Mouse (Mus musculus) heart, postnatal 0 days (tissue): Measurements from ENCODE around the gene Mul1. TPM values are rescaled to one million over a fixed set of nuclear protein-coding genes. Genes with fewer than 3 reads are reported as not detected.
A peak's percentile ranks its signal among the peaks of the same experiment; 100 is the strongest.

Source experiments
- ATAC-seq: fragments of 200-750 bp; cut with Nextera tagmentation; 2 replicates; pipeline ENCODE4 v1.8.0; 2017; ENCODE audit warnings: low read depth, moderate number of reproducible peaks, moderate library complexity; ENCODE audit not compliant: insufficient read depth
- DNase-seq: peaks from one replicate; pipeline ENCODE4 v3.0.0-alpha.2; 2016; ENCODE audit warnings: low spot score
- H3K27ac ChIP-seq: fragments of 300-500 bp; sonication (generic); 2 replicates; pipeline ENCODE4 v1.5.1; 2014; ENCODE audit warnings: low read depth, mild to moderate bottlenecking
- H3K27me3 ChIP-seq: fragments of 300-500 bp; sonication (generic); 2 replicates; pipeline ENCODE4 v1.6.1; 2014; ENCODE audit warnings: low read length, mixed read lengths; ENCODE audit not compliant: control insufficient read depth, insufficient read depth
- H3K36me3 ChIP-seq: fragments of 300-500 bp; sonication (generic); replicated peaks from 2 replicates; pipeline ENCODE4 v1.6.1; 2014; ENCODE audit warnings: low read length, mixed read lengths; ENCODE audit not compliant: control insufficient read depth, insufficient read depth
- H3K4me1 ChIP-seq: fragments of 300-500 bp; sonication (generic); 2 replicates; pipeline ENCODE4 v1.6.1; 2014; ENCODE audit warnings: antibody characterized with exemption; ENCODE audit not compliant: control insufficient read depth, insufficient read depth
- H3K4me2 ChIP-seq: fragments of 300-500 bp; sonication (generic); 2 replicates; pipeline ENCODE4 v1.6.1; 2014; ENCODE audit warnings: low read depth, mild to moderate bottlenecking, low read length, moderate library complexity
- H3K4me3 ChIP-seq: fragments of 300-500 bp; sonication (generic); 2 replicates; pipeline ENCODE4 v1.5.1; 2014; ENCODE audit warnings: low read depth, low read length
- H3K9ac ChIP-seq: fragments of 300-500 bp; sonication (generic); replicated peaks from 2 replicates; pipeline ENCODE4 v1.6.1; 2014; ENCODE audit warnings: low read depth, low read length, mixed read lengths
- H3K9me3 ChIP-seq: fragments of 300-500 bp; sonication (generic); replicated peaks from 2 replicates; pipeline ENCODE4 v1.6.1; 2016; ENCODE audit warnings: low read length; ENCODE audit not compliant: control insufficient read depth
- CTCF ChIP-seq: IDR thresholded peaks from 2 replicates; pipeline ENCODE4 v1.5.1; 2016; ENCODE audit warnings: antibody characterized with exemption, control low read depth, low read depth
- EP300 ChIP-seq: IDR thresholded peaks from 2 replicates; pipeline ENCODE4 v1.6.1; 2016; ENCODE audit warnings: antibody characterized with exemption, low read depth
- WGBS: fragments of 180-500 bp; shearing (Covaris S2); extraction: QIAGEN DNeasy Blood & Tissue Kit; methylation state at CpG from one replicate; pipeline ENCODE4 v1.1.7; 2014; 5-methylcytosine and 5-hydroxymethylcytosine counted together
- polyA plus RNA-seq: library from polyadenylated mRNA; unstranded; fragments of >200 nt; fragmentation: Nextera tagmentation; extraction: Ambion mirVana; gene quantifications from 2 replicates; pipeline ENCODE4 v1.2.1, GENCODE M21; 2015
- total RNA-seq: library from RNA; depleted of rRNA; stranded (reverse); fragments of >200 nt; gene quantifications from 2 replicates; pipeline ENCODE4 v1.2.3, GENCODE M21; 2014; ENCODE audit warnings: low replicate concordance

Gene Mul1
- total and polyA plus RNA-seq, 2 experiments from 2014 or later, result 30.0 to 40.6 TPM

DNA sequence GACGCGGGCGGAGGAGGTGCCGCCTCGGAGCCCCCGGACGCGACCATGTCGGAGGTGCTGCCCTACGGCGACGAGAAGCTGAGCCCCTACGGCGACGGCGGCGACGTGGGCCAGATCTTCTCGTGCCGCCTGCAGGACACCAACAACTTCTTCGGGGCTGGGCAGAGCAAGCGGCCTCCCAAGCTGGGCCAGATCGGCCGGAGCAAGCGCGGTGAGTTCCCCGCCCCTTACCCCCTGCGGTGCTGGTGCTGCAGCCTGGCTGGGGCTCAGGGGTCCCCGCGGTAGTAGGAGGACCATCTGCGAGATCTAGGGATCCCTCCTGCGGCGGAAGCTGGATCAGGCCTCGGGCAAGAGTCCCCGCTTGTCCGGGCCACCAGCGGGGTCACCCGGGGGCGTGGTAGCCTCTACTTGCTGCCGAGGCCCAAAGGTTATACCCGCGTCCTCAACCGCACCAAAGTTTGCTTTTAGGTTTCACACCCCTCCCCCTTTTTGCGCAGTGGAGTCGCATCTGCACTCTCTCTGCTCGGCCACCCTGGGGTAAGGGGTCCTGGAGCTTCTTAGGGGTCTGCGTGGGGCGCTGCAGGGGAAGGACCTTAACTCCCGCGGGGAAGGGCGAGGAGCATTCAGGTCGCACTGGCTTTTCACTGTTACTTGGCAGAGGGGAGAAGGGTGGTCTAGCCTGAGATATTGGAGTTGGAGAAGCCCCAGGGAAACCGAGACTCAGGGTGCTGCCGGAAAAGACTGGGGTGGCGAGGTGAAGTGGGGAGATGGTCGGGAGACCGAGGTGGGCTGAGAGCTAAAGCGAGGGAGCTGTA is 20.9 kb downstream of the Mul1 start:
- ATAC-seq, result 0 out of 2 replicates have a peak, but pooled peaks have one; percentile 10
- WGBS, result under 1% methylated on average over 54 of the region's 58 CpGs
- no peaks in the 10 kb centered on the region for H3K36me3 ChIP-seq
- H3K27ac ChIP-seq, result peak overlapping the region; percentile 76; the same call in 1 of the 2 replicates
- H3K9ac ChIP-seq, result peak overlapping the region; percentile 64
- H3K4me1 ChIP-seq, result 0 out of 2 replicates have a peak, but pooled peaks cover 6% of the 10 kb centered on the region
- no peak for DNase-seq
- H3K9me3 ChIP-seq, result no peaks in the 10 kb centered on the region
- no peak for TF ChIP-seq CTCF
- TF ChIP-seq EP300, result no peak
- peaks cover 73% of the 10 kb centered on the region for H3K27me3 ChIP-seq
- H3K4me3 ChIP-seq, result peak overlapping the region; percentile 86
- peak overlapping the region; percentile 99 for H3K4me2 ChIP-seq

DNA sequence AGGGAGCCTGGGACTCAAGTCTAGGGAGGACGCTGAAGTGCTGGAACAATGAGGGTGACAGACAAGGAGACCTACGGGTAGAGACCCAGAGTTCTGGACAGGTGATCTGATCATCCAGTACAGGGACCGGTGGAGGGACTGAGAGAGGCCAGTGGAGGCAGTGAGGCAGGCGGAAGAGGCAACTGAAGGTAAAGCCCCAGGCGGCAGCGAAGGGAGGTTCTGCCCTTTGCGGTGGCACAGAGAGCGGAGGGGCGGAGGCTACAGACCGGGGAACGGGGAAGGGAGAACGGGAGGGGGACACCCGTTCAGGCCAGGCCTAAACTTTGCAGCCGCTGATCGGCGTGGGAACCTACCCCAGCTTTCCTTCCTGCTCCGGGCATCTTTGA is 21.5 kb downstream of the Mul1 start:
- no peak for ATAC-seq
- no peak for DNase-seq
- Histone ChIP-seq H3K36me3 (no peaks in the 10 kb centered on the region), H3K4me3 (peak overlapping the region; percentile 86), H3K27me3 (peaks cover 73% of the 10 kb centered on the region), H3K4me1 (0 out of 2 replicates have a peak, but pooled peaks cover 6% of the 10 kb centered on the region), H3K9ac (peak overlapping the region; percentile 64), H3K9me3 (no peaks in the 10 kb centered on the region), H3K4me2 (peak overlapping the region; percentile 99), H3K27ac (no peak overlapping the region)
- TF ChIP-seq CTCF (no peak), EP300 (no peak)
- 2% methylated on average over 16 of the region's 17 CpGs for WGBS

DNA sequence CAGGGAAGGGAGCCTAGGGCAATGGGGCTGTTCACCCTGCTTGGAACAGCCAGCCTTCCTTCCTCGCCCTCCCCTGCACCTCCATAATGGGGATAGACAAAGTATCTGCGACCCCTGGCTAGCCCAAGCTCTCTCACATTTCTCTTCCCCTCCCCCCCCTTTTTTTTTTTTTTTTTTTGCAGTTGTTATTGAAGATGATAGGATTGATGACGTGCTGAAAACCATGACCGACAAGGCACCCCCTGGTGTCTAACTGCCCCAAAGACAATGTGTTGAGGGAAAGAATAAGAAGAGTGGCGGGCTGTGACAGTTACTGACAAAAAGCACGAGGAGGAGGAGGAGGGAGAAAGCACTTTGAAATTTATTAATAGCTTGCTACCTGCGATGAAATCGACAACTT is 22.1 kb downstream of the Mul1 start:
- Histone ChIP-seq H3K36me3 (no peaks in the 10 kb centered on the region), H3K4me2 (peak overlapping the region; percentile 99), H3K9me3 (no peaks in the 10 kb centered on the region), H3K4me1 (0 out of 2 replicates have a peak, but pooled peaks cover 6% of the 10 kb centered on the region), H3K4me3 (peak overlapping the region; percentile 86), H3K27ac (no peak overlapping the region), H3K9ac (no peak overlapping the region), H3K27me3 (peaks cover 68% of the 10 kb centered on the region)
- no peak for DNase-seq
- 14% methylated on average over 8 of the region's 8 CpGs for WGBS
- ATAC-seq, result no peak
- TF ChIP-seq CTCF (no peak), EP300 (no peak)

DNA sequence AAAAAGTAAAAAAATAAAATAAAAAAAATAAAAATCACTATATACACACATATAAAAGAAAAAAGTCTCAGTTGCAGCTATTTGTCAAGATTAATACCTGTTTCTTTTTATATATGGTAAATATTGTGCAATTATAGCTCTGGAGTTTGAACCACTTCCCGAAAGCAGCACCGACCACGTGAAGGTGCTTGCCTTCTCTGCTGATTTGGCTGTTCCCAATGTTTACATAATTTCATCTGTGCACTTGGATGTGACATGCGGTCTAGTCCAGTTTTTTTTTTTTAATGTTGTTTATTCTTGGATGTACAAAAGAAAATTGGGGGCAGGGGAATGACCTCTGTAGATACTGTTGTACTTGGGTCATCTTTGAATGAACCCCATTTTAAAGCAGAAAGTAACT is 22.6 kb downstream of the Mul1 start:
- H3K4me3 ChIP-seq, result no peak overlapping the region
- peaks cover 63% of the 10 kb centered on the region for H3K27me3 ChIP-seq
- no peak overlapping the region for H3K9ac ChIP-seq
- ATAC-seq (no peak), DNase-seq (no peak)
- no peak overlapping the region for H3K4me2 ChIP-seq
- H3K4me1 ChIP-seq, result 0 out of 2 replicates have a peak, but pooled peaks cover 6% of the 10 kb centered on the region
- H3K27ac ChIP-seq, result no peak overlapping the region
- 58% methylated on average over 4 of the region's 4 CpGs for WGBS
- H3K9me3 ChIP-seq, result no peaks in the 10 kb centered on the region
- no peak for TF ChIP-seq CTCF
- no peak for TF ChIP-seq EP300
- H3K36me3 ChIP-seq, result no peaks in the 10 kb centered on the region

DNA sequence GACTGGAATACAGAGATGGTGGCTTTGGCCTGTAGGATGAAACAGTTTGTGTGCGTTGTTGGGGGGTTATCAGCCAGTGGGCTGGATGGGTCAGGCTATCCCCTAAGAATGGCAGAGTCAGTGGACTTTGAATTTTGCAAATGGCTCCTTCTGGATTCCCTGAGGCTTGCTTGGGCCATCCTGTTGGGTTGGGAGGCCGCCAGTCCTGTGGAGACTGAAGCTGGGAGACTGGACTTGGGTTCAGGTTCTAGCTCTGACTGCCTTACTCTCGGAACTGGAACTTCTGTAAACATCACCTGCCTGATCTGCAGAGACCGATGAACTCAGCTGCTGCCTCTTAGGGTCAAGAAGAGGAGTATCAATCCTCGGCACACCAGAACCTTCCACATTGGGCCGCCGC is 23.7 kb downstream of the Mul1 start:
- TF ChIP-seq CTCF (no peak), EP300 (no peak)
- ATAC-seq (no peak), DNase-seq (no peak)
- Histone ChIP-seq H3K27ac (no peak overlapping the region), H3K36me3 (no peaks in the 10 kb centered on the region), H3K4me1 (peaks cover 7% of the 10 kb centered on the region), H3K4me3 (no peak overlapping the region), H3K27me3 (peaks cover 52% of the 10 kb centered on the region), H3K9ac (no peak overlapping the region), H3K9me3 (no peaks in the 10 kb centered on the region), H3K4me2 (no peak overlapping the region)
- WGBS, result 74% methylated on average over 7 of the region's 7 CpGs
